Mouse (Mus musculus): ENCODE data around the gene Olfr159. TPM values are rescaled to one million over a fixed set of nuclear protein-coding genes. Genes with fewer than 3 reads are reported as not detected.
A peak's percentile ranks its signal among the peaks of the same experiment; 100 is the strongest.

Gene Olfr159
- polyA plus RNA-seq, 1 experiment from 2014 or later: not detected

GRCm38 (mm10) chr4:43727718-43728575 is 42.9 kb downstream of the Olfr159 start:
- no peaks in the 10 kb centered on the region for H3K27me3 ChIP-seq (ENCODE audit: control insufficient read depth, insufficient read depth, low read length)
- ATAC-seq (ENCODE audit: low FRiP score, low TSS enrichment) (no peak), DNase-seq (no peak)
- no peaks in the 10 kb centered on the region for H3K4me1 ChIP-seq (ENCODE audit: control insufficient read depth, insufficient read depth, low read length)
- WGBS: 72% methylated on average over 7 of the region's 7 CpGs
- H3K4me2 ChIP-seq (ENCODE audit: low read length): no peak overlapping the region
- no peaks in the 10 kb centered on the region for H3K36me3 ChIP-seq (ENCODE audit: control insufficient read depth, insufficient read depth, low read length)
- no peak overlapping the region for H3K27ac ChIP-seq (replicated peaks; ENCODE audit: low read depth, low read length)
- H3K9ac ChIP-seq (replicated peaks; ENCODE audit: low read length): no peak overlapping the region
- H3K4me3 ChIP-seq (replicated peaks; ENCODE audit: low read depth, low read length): no peak overlapping the region
- no peaks in the 10 kb centered on the region for H3K9me3 ChIP-seq (ENCODE audit: control insufficient read depth, low read length)

GRCm38 (mm10) chr4:43726995-43727394 is 43.8 kb downstream of the Olfr159 start, which contains the start of gene Hrct1:
Hrct1 (plus strand) TSS chr4:43727188.
- H3K4me3 ChIP-seq (replicated peaks; ENCODE audit: low read depth, low read length): no peak within 1 kb of the TSS
- ATAC-seq (ENCODE audit: low FRiP score, low TSS enrichment) (no peak), DNase-seq (no peak)
- H3K4me2 ChIP-seq (ENCODE audit: low read length): no peak within 1 kb of the TSS
- H3K27ac ChIP-seq (replicated peaks; ENCODE audit: low read depth, low read length): no peak within 1 kb of the TSS
- no peaks in the 10 kb centered on the region for H3K36me3 ChIP-seq (ENCODE audit: control insufficient read depth, insufficient read depth, low read length)
- 64% methylated on average over 3 of the region's 3 CpGs for WGBS
- no peaks in the 10 kb centered on the region for H3K9me3 ChIP-seq (ENCODE audit: control insufficient read depth, low read length)
- H3K9ac ChIP-seq (replicated peaks; ENCODE audit: low read length): no peak within 1 kb of the TSS
- no peaks in the 10 kb centered on the region for H3K4me1 ChIP-seq (ENCODE audit: control insufficient read depth, insufficient read depth, low read length)
- no peaks in the 10 kb centered on the region for H3K27me3 ChIP-seq (ENCODE audit: control insufficient read depth, insufficient read depth, low read length)

GRCm38 (mm10) chr4:43726228-43726993 is 44.4 kb downstream of the Olfr159 start:
- ATAC-seq (ENCODE audit: low FRiP score, low TSS enrichment) (no peak), DNase-seq (no peak)
- no peaks in the 10 kb centered on the region for H3K4me1 ChIP-seq (ENCODE audit: control insufficient read depth, insufficient read depth, low read length)
- WGBS: 80% methylated on average over 12 of the region's 12 CpGs
- H3K27me3 ChIP-seq (ENCODE audit: control insufficient read depth, insufficient read depth, low read length): no peaks in the 10 kb centered on the region
- H3K4me2 ChIP-seq (ENCODE audit: low read length): no peak overlapping the region
- no peak overlapping the region for H3K9ac ChIP-seq (replicated peaks; ENCODE audit: low read length)
- no peaks in the 10 kb centered on the region for H3K36me3 ChIP-seq (ENCODE audit: control insufficient read depth, insufficient read depth, low read length)
- no peak overlapping the region for H3K27ac ChIP-seq (replicated peaks; ENCODE audit: low read depth, low read length)
- H3K4me3 ChIP-seq (replicated peaks; ENCODE audit: low read depth, low read length): no peak overlapping the region
- no peaks in the 10 kb centered on the region for H3K9me3 ChIP-seq (ENCODE audit: control insufficient read depth, low read length)

GRCm38 (mm10) chr4:43724764-43725163 is 46.0 kb downstream of the Olfr159 start:
- no peak overlapping the region for H3K27ac ChIP-seq (replicated peaks; ENCODE audit: low read depth, low read length)
- H3K4me2 ChIP-seq (ENCODE audit: low read length): no peak overlapping the region
- 33% methylated on average over 1 of the region's 1 CpGs for WGBS
- ATAC-seq (ENCODE audit: low FRiP score, low TSS enrichment) (no peak), DNase-seq (peak; percentile 72)
- H3K9me3 ChIP-seq (ENCODE audit: control insufficient read depth, low read length): no peaks in the 10 kb centered on the region
- H3K4me3 ChIP-seq (replicated peaks; ENCODE audit: low read depth, low read length): no peak overlapping the region
- H3K4me1 ChIP-seq (ENCODE audit: control insufficient read depth, insufficient read depth, low read length): no peaks in the 10 kb centered on the region
- H3K36me3 ChIP-seq (ENCODE audit: control insufficient read depth, insufficient read depth, low read length): no peaks in the 10 kb centered on the region
- H3K27me3 ChIP-seq (ENCODE audit: control insufficient read depth, insufficient read depth, low read length): no peaks in the 10 kb centered on the region
- no peak overlapping the region for H3K9ac ChIP-seq (replicated peaks; ENCODE audit: low read length)

- H3K9me3 ChIP-seq (ENCODE audit: control insufficient read depth, low read length): no peaks in the 10 kb centered on the region
- H3K4me3 ChIP-seq (replicated peaks; ENCODE audit: low read depth, low read length): no peak overlapping the region
- no peaks in the 10 kb centered on the region for H3K27me3 ChIP-seq (ENCODE audit: control insufficient read depth, insufficient read depth, low read length)
- H3K36me3 ChIP-seq (ENCODE audit: control insufficient read depth, insufficient read depth, low read length): no peaks in the 10 kb centered on the region
- DNase-seq: no peak
- no peak overlapping the region for H3K9ac ChIP-seq (replicated peaks; ENCODE audit: low read length)
- H3K4me1 ChIP-seq (ENCODE audit: control insufficient read depth, insufficient read depth, low read length): no peaks in the 10 kb centered on the region
- H3K4me2 ChIP-seq (ENCODE audit: low read length): no peak overlapping the region
- WGBS: 90% methylated on average over 4 of the region's 4 CpGs
- H3K27ac ChIP-seq (replicated peaks; ENCODE audit: low read depth, low read length): no peak overlapping the region
- no peak for ATAC-seq (ENCODE audit: low FRiP score, low TSS enrichment)
Observed at GRCm38 (mm10) chr4:43722191-43722590, 48.6 kb downstream of the Olfr159 start.

GRCm38 (mm10) chr4:43720491-43721228 is 50.1 kb downstream of the Olfr159 start:
- no peaks in the 10 kb centered on the region for H3K36me3 ChIP-seq (ENCODE audit: control insufficient read depth, insufficient read depth, low read length)
- H3K27me3 ChIP-seq (ENCODE audit: control insufficient read depth, insufficient read depth, low read length): no peaks in the 10 kb centered on the region
- H3K27ac ChIP-seq (replicated peaks; ENCODE audit: low read depth, low read length): no peak overlapping the region
- H3K4me2 ChIP-seq (ENCODE audit: low read length): no peak overlapping the region
- H3K4me1 ChIP-seq (ENCODE audit: control insufficient read depth, insufficient read depth, low read length): no peaks in the 10 kb centered on the region
- no peak overlapping the region for H3K9ac ChIP-seq (replicated peaks; ENCODE audit: low read length)
- DNase-seq: peak; percentile 31
- WGBS: 65% methylated on average over 12 of the region's 16 CpGs
- H3K9me3 ChIP-seq (ENCODE audit: control insufficient read depth, low read length): no peaks in the 10 kb centered on the region
- no peak overlapping the region for H3K4me3 ChIP-seq (replicated peaks; ENCODE audit: low read depth, low read length)
- ATAC-seq (ENCODE audit: low FRiP score, low TSS enrichment): no peak

Other genes starting within 250 kb of the Olfr159 start
- gene Tpm2, start 247.2 kb downstream of the Olfr159 start, polyA plus RNA-seq (2014; fragmentation: Nextera tagmentation; extraction: Ambion mirVana): 3.6 and 10.8 TPM in 2 replicates
- gene Creb3, start 208.7 kb downstream of the Olfr159 start, polyA plus RNA-seq (2014; fragmentation: Nextera tagmentation; extraction: Ambion mirVana): 80.9 and 82.8 TPM in 2 replicates
- gene Tln1, start 208.3 kb downstream of the Olfr159 start, polyA plus RNA-seq (2014; fragmentation: Nextera tagmentation; extraction: Ambion mirVana): 60.3 and 65.5 TPM in 2 replicates
- 27.2 and 28.5 TPM in 2 replicates for gene Rgp1, start 192.3 kb downstream of the Olfr159 start, polyA plus RNA-seq (2014; fragmentation: Nextera tagmentation; extraction: Ambion mirVana)
- gene Gba2, start 192.1 kb downstream of the Olfr159 start, polyA plus RNA-seq (2014; fragmentation: Nextera tagmentation; extraction: Ambion mirVana): 50.5 and 53.4 TPM in 2 replicates
- gene Msmp, start 186.5 kb downstream of the Olfr159 start, polyA plus RNA-seq (2014; fragmentation: Nextera tagmentation; extraction: Ambion mirVana): 2.1 TPM in 2 replicates
- gene Npr2, start 139.1 kb downstream of the Olfr159 start, polyA plus RNA-seq (2014; fragmentation: Nextera tagmentation; extraction: Ambion mirVana): 15.1 and 16.2 TPM in 2 replicates
- gene Spag8, start 117.4 kb downstream of the Olfr159 start, polyA plus RNA-seq (2014; fragmentation: Nextera tagmentation; extraction: Ambion mirVana): 5.1 and 5.8 TPM in 2 replicates
- gene Hint2, start 114.5 kb downstream of the Olfr159 start, polyA plus RNA-seq (2014; fragmentation: Nextera tagmentation; extraction: Ambion mirVana): 68.8 and 81.3 TPM in 2 replicates
- gene Tmem8b, start 102.0 kb downstream of the Olfr159 start, polyA plus RNA-seq (2014; fragmentation: Nextera tagmentation; extraction: Ambion mirVana): 11.2 and 13.3 TPM in 2 replicates
- gene Fam221b, start 101.9 kb downstream of the Olfr159 start, polyA plus RNA-seq (2014; fragmentation: Nextera tagmentation; extraction: Ambion mirVana): 2.7 and 2.9 TPM in 2 replicates
- gene Olfr70, start 70.2 kb downstream of the Olfr159 start, polyA plus RNA-seq (2014; fragmentation: Nextera tagmentation; extraction: Ambion mirVana): not detected in 2 replicates
- gene Olfr71, start 60.8 kb downstream of the Olfr159 start, polyA plus RNA-seq (2014; fragmentation: Nextera tagmentation; extraction: Ambion mirVana): 0.16 TPM in 1 of 2 replicates, not detected in the other
- gene Hrct1, start 43.8 kb downstream of the Olfr159 start, polyA plus RNA-seq (2014; fragmentation: Nextera tagmentation; extraction: Ambion mirVana): 0.20 and 0.30 TPM in 2 replicates
- gene Spaar, start 41.0 kb downstream of the Olfr159 start, polyA plus RNA-seq (2014; fragmentation: Nextera tagmentation; extraction: Ambion mirVana): not detected in 2 replicates
- not detected in 2 replicates for gene Olfr156, start 52.9 kb upstream of the Olfr159 start, polyA plus RNA-seq (2014; fragmentation: Nextera tagmentation; extraction: Ambion mirVana)
- not detected in 2 replicates for gene Olfr157, start 69.2 kb upstream of the Olfr159 start, polyA plus RNA-seq (2014; fragmentation: Nextera tagmentation; extraction: Ambion mirVana)
- not detected in 2 replicates for gene Olfr155, start 80.6 kb upstream of the Olfr159 start, polyA plus RNA-seq (2014; fragmentation: Nextera tagmentation; extraction: Ambion mirVana)
- gene Reck, start 104.5 kb upstream of the Olfr159 start, polyA plus RNA-seq (2014; fragmentation: Nextera tagmentation; extraction: Ambion mirVana): 4.4 and 6.8 TPM in 2 replicates
- 27.0 and 31.8 TPM in 2 replicates for gene Glipr2, start 186.4 kb upstream of the Olfr159 start, polyA plus RNA-seq (2014; fragmentation: Nextera tagmentation; extraction: Ambion mirVana)
- not detected in 2 replicates for gene Ccin, start 212.5 kb upstream of the Olfr159 start, polyA plus RNA-seq (2014; fragmentation: Nextera tagmentation; extraction: Ambion mirVana)
- gene Clta, start 233.4 kb upstream of the Olfr159 start, polyA plus RNA-seq (2014; fragmentation: Nextera tagmentation; extraction: Ambion mirVana): 317 and 327 TPM in 2 replicates